Mouse (Mus musculus): ENCODE measurements around the gene Vps33a.

DNA sequence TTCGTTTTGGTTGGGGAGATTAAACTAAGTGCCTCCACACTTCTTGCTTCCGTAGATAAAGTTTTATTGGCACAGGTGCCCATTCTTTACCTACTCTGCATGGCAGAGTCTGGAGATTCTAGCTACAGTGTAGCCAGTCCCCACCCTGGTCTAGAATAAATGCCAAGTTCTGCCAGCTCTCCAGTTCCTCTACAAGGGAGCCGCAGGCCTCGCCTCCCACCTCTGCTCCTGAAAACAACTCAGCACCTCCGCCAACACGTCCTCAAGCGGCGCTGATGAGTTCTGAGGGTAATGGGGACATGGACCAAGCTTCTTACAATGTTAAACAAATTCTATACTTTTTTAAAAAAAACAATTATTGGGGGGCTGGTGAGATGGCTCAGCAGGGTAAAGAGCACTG, 13.2 kb downstream of the Vps33a start:
- TF ChIP-seq CTCF (IDR thresholded peaks at IDR 0.05; ENCODE audit: low read depth, low read length) (no peak), GATA1 (IDR thresholded peaks at IDR 0.05; ENCODE audit: borderline replicate concordance, low read length) (no peak), TAL1 (conservative IDR thresholded peaks at IDR 0.05; ENCODE audit: low read depth, low read length) (no peak)
